Mouse (Mus musculus): ENCODE data around the gene Oasl1. TPM values are rescaled to one million over a fixed set of nuclear protein-coding genes. Genes with fewer than 3 reads are reported as not detected.
A peak's percentile ranks its signal among the peaks of the same experiment; 100 is the strongest.
"Not testable (repeated sequence)": the region's sequence is repeated elsewhere in the genome, so short reads cannot be mapped to it uniquely, and the experiment has no call there.

Oasl1 gene
- polyA plus RNA-seq, 1 experiment: 0.42 TPM

DNA sequence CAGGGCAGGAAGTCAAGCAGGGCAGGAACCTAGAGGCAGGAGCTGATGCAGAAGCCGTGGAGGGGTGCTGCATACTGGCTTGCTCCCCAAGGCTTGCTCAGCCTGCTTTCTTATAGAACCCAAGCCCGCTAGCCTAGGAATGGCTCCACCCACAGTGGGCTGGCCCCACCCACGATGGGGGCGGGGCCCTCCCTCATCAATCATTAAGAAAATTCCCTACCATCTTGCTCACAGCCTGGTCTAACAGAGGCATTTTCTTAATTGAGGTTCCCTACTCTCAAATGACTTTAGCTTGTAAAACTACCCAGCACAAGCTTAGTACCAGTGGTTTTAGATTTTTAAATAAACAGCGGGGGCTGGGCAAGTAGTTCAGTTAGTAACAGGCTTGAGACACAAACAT lies 8.6 kb downstream of the Oasl1 start:
- no peak for DNase-seq (ENCODE audit: low read depth)
- TF ChIP-seq CTCF (IDR thresholded peaks at IDR 0.05; ENCODE audit: borderline replicate concordance, extremely low read depth, insufficient read depth, insufficient read length) (no peak), POLR2A (IDR thresholded peaks at IDR 0.05; ENCODE audit: borderline replicate concordance, extremely low read depth, insufficient read depth, insufficient read length, poor library complexity, severe bottlenecking) (no peak)

DNA sequence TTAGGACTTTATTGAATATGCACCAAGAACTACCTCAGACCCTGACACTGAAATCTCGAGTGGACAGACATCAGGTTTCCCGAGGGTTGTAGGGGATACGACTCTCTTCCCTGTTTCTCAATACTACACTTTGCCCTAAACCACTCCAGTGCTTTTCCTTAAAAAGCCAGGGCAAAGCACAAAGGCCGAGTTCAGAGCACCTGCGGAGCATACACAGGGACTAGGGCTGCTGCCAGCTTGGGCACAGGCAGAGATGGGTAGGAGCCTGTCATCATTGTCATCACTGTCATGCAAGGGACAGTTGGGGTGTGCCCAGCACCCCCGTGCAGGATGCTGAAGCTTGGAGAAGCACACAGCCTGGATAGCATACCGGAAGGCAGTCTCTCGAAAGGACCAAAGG lies 10.2 kb downstream of the Oasl1 start:
- TF ChIP-seq CTCF (IDR thresholded peaks at IDR 0.05; ENCODE audit: borderline replicate concordance, extremely low read depth, insufficient read depth, insufficient read length) (no peak), POLR2A (IDR thresholded peaks at IDR 0.05; ENCODE audit: borderline replicate concordance, extremely low read depth, insufficient read depth, insufficient read length, poor library complexity, severe bottlenecking) (no peak)
- no peak for DNase-seq (ENCODE audit: low read depth)

DNA sequence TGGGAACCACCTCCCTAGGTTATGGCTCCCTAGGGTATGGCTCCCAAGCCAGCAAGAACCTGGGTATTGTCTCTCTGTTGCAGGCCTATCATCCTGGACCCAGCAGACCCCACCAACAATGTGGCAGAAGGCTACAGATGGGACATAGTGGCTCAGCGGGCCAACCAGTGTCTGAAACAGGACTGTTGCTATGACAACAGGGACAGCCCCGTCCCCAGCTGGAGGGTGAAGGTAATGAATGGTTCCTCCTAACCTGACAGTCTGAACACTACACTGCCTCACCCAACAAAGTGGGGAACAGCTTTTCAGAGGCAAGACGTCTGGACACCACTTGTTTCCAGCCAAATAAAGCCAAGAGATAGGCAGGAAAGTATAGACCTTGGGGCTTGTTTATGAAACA lies 12.8 kb downstream of the Oasl1 start:
- DNase-seq (ENCODE audit: low read depth): peak; percentile 29
- TF ChIP-seq POLR2A (IDR thresholded peaks at IDR 0.05; ENCODE audit: borderline replicate concordance, extremely low read depth, insufficient read depth, insufficient read length, poor library complexity, severe bottlenecking) (no peak), CTCF (IDR thresholded peaks at IDR 0.05; ENCODE audit: borderline replicate concordance, extremely low read depth, insufficient read depth, insufficient read length) (no peak)

DNA sequence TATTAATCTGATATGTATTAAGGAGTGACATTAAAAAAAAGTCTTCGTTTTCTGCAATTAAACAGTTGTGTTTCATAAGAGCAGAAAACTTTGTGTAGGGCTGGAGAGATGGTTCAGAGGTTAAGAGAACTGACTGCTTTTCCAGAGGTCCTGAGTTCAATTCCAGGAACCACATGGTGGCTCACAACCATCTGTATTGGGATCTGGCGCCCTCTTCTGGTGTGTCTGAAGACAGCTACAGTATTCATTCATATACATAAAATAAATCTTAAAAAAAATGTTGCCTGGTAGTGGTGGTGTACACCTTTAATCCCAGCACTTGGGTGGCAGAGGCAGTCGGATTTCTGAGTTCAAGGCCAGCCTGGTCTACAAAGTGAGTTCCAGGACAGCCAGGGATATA lies 18.1 kb downstream of the Oasl1 start:
- DNase-seq (ENCODE audit: low read depth): not testable (repeated sequence)

DNA sequence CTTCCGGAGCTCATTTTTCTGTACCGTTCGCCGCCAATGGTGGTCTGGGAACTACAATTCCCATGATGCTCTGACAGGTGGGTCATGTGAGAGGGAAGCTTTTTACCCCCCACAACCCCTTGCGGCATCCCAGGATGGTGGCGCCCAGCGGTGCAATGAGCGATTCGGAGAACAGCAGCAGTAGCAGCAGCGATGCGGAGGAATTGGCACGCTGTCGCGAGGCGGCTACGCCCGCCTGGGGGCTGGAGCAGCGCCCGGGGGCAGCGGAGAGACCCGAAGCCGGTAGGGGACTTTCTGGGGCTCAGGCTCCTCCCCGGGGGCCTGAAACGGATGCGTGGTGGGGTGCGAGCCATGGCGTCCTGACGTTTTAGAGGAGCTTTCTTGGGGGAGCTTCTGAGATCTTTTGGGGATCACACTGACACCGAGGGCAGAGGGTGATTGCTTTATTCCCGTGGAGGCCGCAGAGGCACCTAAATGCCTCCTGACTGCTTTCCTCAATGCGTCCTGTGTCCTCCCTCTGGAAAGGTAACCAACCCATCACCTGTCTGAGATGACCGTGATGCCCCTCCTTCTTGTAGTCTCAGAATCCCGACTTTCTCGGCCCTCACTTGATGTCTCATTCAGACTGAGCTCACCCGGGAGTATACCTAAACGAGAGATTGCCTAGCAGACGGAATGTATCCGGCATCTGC lies 19.2 kb downstream of the Oasl1 start, which contains the start of gene 2210016L21Rik:
TSS of gene 2210016L21Rik (plus strand) at position 85 of the 692 bp plus-strand sequence.
- TF ChIP-seq CTCF (IDR thresholded peaks at IDR 0.05; ENCODE audit: borderline replicate concordance, extremely low read depth, insufficient read depth, insufficient read length) (no peak), POLR2A (IDR thresholded peaks at IDR 0.05; ENCODE audit: borderline replicate concordance, extremely low read depth, insufficient read depth, insufficient read length, poor library complexity, severe bottlenecking) (peak; percentile 70; the same call in 1 of the 2 replicates)
- peak; percentile 97 for DNase-seq (ENCODE audit: low read depth)

DNA sequence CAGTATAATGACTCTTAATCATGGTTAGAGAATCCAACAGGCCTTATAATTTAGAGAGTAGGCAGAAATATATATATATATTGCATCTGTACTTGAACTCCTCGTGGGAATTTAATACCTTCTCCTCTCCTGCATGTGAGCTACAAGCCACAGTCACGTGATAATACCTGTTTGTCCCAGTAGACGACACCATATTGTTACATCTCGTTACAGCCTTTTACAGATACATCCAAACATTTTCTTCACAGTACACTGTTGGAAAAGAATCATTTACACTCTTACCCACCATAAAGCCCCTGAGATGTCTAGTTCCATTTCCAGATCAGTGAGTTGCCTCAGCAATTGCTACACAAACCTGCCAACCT lies 19.7 kb downstream of the Oasl1 start:
- DNase-seq (ENCODE audit: low read depth): peak; percentile 14
- TF ChIP-seq POLR2A (IDR thresholded peaks at IDR 0.05; ENCODE audit: borderline replicate concordance, extremely low read depth, insufficient read depth, insufficient read length, poor library complexity, severe bottlenecking) (no peak), CTCF (IDR thresholded peaks at IDR 0.05; ENCODE audit: borderline replicate concordance, extremely low read depth, insufficient read depth, insufficient read length) (no peak)

DNA sequence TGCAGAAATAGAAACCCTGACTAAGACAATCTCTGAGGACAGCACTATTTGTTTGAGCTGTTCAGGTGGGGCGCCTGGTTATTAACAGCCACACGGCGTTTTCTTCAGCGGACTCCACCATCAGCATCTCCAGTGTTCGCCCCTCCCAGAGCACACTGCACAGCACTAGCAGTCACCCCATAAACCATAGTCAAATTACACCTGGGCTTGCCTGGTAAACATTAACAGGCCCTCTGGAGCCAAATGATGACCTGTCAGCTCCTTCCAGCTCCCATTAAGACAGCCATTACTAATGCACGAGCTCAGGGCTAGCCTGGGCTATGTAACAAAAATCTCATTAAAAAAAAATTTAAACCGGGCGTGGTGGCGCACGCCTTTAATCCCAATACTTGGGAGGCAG lies 22.0 kb downstream of the Oasl1 start:
- DNase-seq (ENCODE audit: low read depth): no peak
- TF ChIP-seq POLR2A (IDR thresholded peaks at IDR 0.05; ENCODE audit: borderline replicate concordance, extremely low read depth, insufficient read depth, insufficient read length, poor library complexity, severe bottlenecking) (no peak), CTCF (IDR thresholded peaks at IDR 0.05; ENCODE audit: borderline replicate concordance, extremely low read depth, insufficient read depth, insufficient read length) (no peak)

DNA sequence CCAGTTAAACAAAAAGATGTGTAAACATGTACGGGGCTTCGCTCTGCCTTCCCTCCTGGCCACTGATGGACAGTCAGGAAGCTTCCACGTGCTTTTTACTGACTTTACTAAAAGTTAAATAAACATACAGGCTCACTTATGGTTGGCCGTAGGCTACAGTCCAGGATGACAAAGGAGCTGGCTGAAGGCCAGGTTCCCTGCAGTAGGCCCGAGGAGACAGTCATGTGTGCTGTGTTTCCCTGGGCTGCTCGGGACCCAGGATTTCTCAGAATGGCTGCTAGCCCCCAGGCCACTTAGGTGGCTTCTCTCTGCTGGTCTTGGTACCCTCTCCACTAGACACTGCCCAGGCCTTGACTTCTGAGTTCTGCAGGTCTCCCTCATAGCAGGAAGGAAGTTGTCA lies 25.9 kb downstream of the Oasl1 start:
- DNase-seq (ENCODE audit: low read depth): peak; percentile 58
- no peak for TF ChIP-seq CTCF (IDR thresholded peaks at IDR 0.05; ENCODE audit: borderline replicate concordance, extremely low read depth, insufficient read depth, insufficient read length)
- TF ChIP-seq POLR2A (IDR thresholded peaks at IDR 0.05; ENCODE audit: borderline replicate concordance, extremely low read depth, insufficient read depth, insufficient read length, poor library complexity, severe bottlenecking): no peak

DNA sequence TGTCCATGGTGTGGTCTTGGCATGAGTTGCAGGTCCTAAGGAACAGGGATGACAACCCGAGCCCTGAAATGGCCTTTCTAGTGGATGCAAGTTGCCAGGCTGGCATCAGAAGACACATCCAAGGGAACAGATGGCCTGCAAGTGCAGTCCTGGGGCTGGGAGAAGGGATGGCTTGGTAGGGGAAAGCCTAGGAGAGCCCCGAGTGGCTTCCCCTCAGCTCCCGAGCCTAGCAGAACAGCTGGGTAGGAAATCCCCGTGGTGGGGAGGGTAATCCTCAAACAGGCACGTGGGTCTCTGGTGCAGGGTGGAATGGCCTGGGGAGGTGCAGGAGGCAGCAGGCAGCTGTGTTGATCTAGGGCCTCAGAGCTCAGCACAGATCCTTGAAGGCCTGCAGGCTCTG lies 26.3 kb downstream of the Oasl1 start:
- TF ChIP-seq POLR2A (IDR thresholded peaks at IDR 0.05; ENCODE audit: borderline replicate concordance, extremely low read depth, insufficient read depth, insufficient read length, poor library complexity, severe bottlenecking): no peak
- no peak for TF ChIP-seq CTCF (IDR thresholded peaks at IDR 0.05; ENCODE audit: borderline replicate concordance, extremely low read depth, insufficient read depth, insufficient read length)
- peak; percentile 17 for DNase-seq (ENCODE audit: low read depth)

DNA sequence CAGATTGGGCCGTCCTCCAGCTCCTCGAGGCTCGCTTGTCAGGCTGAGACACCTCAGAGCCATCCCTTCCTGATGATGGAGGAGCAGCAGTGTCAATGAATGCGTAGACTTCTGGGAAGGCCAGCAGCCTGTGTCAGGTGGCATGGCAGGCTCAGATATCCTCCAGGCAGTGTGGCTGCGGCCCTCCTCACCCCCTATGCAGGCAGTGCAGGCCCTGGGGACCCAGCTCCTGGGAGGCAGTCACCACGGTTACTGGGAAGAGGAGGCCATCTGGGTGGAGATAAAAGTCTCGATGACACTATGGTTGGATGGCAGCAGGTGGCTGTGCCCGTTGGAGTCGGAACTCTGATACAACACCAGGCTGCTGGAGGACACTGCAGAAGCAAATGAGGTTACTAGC lies 26.8 kb downstream of the Oasl1 start:
- DNase-seq (ENCODE audit: low read depth): no peak
- TF ChIP-seq POLR2A (IDR thresholded peaks at IDR 0.05; ENCODE audit: borderline replicate concordance, extremely low read depth, insufficient read depth, insufficient read length, poor library complexity, severe bottlenecking): no peak
- TF ChIP-seq CTCF (IDR thresholded peaks at IDR 0.05; ENCODE audit: borderline replicate concordance, extremely low read depth, insufficient read depth, insufficient read length): no peak

DNA sequence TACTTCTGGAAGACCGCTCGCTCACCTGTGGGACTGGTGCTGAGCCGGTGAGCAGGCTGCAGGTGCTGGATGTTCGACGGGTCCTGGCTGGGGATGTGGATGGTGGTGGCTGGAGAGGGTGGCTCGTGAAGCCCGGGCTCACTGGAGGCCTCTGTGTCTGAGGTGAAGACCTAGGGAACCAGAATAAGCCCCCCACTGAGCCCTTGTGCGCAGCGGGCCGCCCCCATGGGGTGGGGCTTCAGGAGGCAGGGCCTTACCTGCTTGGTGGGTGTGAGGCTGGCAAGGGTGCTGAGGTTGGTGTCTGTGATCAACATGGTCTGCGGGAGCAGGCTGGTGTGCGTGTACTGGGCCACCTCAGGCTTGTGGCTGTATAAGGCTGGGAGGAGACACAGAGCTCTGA lies 27.6 kb downstream of the Oasl1 start:
- no peak for TF ChIP-seq POLR2A (IDR thresholded peaks at IDR 0.05; ENCODE audit: borderline replicate concordance, extremely low read depth, insufficient read depth, insufficient read length, poor library complexity, severe bottlenecking)
- no peak for TF ChIP-seq CTCF (IDR thresholded peaks at IDR 0.05; ENCODE audit: borderline replicate concordance, extremely low read depth, insufficient read depth, insufficient read length)
- DNase-seq (ENCODE audit: low read depth): no peak

DNA sequence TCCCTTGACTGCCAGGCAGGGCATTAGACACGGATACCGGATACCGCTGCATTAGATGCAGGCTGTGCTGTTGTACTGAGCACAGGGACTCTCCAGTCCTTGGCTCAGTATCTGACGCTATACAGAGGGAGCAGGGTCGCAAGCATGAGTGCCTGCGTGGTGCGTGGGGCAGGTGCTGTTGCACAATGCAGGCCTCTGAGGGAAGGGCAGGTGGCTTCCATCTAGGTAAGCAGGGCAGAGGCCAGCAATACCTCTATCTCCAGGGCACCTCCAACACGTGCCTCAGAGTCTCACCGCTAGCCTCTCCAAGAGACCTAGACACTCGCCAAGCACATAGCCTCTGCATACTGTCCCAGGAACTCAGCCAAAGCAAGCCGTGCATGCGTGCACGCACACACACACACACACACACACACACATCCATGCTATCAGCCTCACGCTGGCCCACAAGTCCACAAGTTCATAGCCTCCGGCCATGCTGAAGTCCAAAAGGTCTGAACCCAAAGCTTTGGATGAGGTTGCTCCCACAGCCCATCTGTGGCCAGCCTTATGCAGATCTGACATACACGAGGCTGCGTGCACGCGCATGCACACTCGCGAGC lies 28.3 kb downstream of the Oasl1 start:
- DNase-seq (ENCODE audit: low read depth): peak; percentile 12
- TF ChIP-seq POLR2A (IDR thresholded peaks at IDR 0.05; ENCODE audit: borderline replicate concordance, extremely low read depth, insufficient read depth, insufficient read length, poor library complexity, severe bottlenecking): no peak
- TF ChIP-seq CTCF (IDR thresholded peaks at IDR 0.05; ENCODE audit: borderline replicate concordance, extremely low read depth, insufficient read depth, insufficient read length): no peak
